25 mouse cellular contexts compared by ENCODE assay signal in the genomic region with DNA sequence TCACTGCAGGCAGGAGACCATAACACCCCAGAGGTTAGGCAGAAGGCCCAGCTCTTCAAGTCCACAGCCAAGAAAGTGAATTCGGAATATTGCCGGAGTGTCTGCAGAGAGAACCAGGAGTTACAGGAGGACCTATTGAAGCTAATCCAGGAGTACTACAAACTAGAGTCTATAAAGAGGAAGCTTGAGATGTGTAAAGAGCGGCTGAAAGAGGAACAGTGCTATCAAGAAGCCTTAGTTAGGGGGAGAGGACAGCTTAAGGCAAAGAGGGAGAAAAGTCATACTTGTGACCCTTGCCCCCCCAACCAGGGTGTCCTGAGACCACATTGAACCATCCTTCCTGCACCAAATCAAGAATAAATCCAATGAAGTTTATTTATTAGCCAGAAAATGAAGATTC. TPM values are rescaled to one million over a fixed set of nuclear protein-coding genes. Genes with fewer than 3 reads are reported as not detected.
"Had no signal": no experiment of that assay in that cellular context is flagged by ENCODE, and none has a peak within 500 bp of the region (broad histone marks: within the 10 kb centered on the region; RNA-seq: fewer than 3 reads in every experiment).

No protein-coding gene starts in this region.

- DNase-seq: kidney, adult 8-10 months; kidney, postnatal 25 days; left cerebral cortex, postnatal 4 days; liver, postnatal 0 days; lung, embryonic 14.5 days; midbrain, embryonic 14.5 days; retina, postnatal 1 day; right cerebral cortex, postnatal 25 days; spleen, adult 18-20 months; thymus, postnatal 25 days had no signal

- H3K27me3 ChIP-seq: limb, embryonic 12.5 days; limb, embryonic 15.5 days; neural tube, embryonic 12.5 days; stomach, embryonic 15.5 days had no signal

- H3K9me3 ChIP-seq: limb, embryonic 12.5 days; limb, embryonic 15.5 days; midbrain, embryonic 10.5 days; neural tube, embryonic 12.5 days; neural tube, embryonic 15.5 days; stomach, embryonic 15.5 days had no signal

- H3K27ac ChIP-seq: limb, embryonic 12.5 days; limb, embryonic 15.5 days; liver, embryonic 14.5 days; macrophage; midbrain, embryonic 10.5 days; neural tube, embryonic 12.5 days; neural tube, embryonic 15.5 days; stomach, embryonic 15.5 days had no signal

- ATAC-seq: liver, postnatal 0 days; lung, postnatal 0 days had no signal

- H3K36me3 ChIP-seq: neural tube, embryonic 15.5 days; stomach, embryonic 15.5 days had no signal

- H3K9ac ChIP-seq: limb, embryonic 12.5 days; limb, embryonic 15.5 days; liver, embryonic 14.5 days; liver, postnatal 0 days; lung, embryonic 14.5 days; neural tube, embryonic 12.5 days; neural tube, embryonic 15.5 days; stomach, embryonic 15.5 days had no signal

- H3K4me1 ChIP-seq: limb, embryonic 12.5 days; limb, embryonic 15.5 days; megakaryocyte, embryonic 14.5 days; midbrain, embryonic 10.5 days; neural tube, embryonic 12.5 days; neural tube, embryonic 15.5 days; stomach, embryonic 15.5 days had no signal

- H3K4me3 ChIP-seq: limb, embryonic 12.5 days; limb, embryonic 15.5 days; megakaryocyte, embryonic 14.5 days; midbrain, embryonic 10.5 days; neural tube, embryonic 12.5 days; neural tube, embryonic 15.5 days; stomach, embryonic 15.5 days had no signal

RNA-seq across cellular contexts. Expression of gene 4930548H24Rik, which starts 2.3 kb away (rescaled TPM):
- total RNA-seq: left cerebral cortex, postnatal 14 days; midbrain, postnatal 0 days had no signal
- polyA plus RNA-seq: kidney, embryonic 16.5 days; large intestine, adult 2 months; limb, embryonic 12.5 days; limb, embryonic 15.5 days; liver, embryonic 11.5 days; liver, postnatal 0 days; lung, postnatal 0 days; macrophage; midbrain, embryonic 10.5 days; midbrain, embryonic 14.5 days; midbrain, postnatal 0 days; neural tube, embryonic 12.5 days; neural tube, embryonic 15.5 days; stomach, embryonic 15.5 days had no signal
